Mouse (Mus musculus): ENCODE results near the gene Snap25. TPM values are rescaled to one million over a fixed set of nuclear protein-coding genes. Genes with fewer than 3 reads are reported as not detected.

The Snap25 gene
- polyA plus RNA-seq, 1 experiment from 2014 or later = 0.71 TPM

DNA sequence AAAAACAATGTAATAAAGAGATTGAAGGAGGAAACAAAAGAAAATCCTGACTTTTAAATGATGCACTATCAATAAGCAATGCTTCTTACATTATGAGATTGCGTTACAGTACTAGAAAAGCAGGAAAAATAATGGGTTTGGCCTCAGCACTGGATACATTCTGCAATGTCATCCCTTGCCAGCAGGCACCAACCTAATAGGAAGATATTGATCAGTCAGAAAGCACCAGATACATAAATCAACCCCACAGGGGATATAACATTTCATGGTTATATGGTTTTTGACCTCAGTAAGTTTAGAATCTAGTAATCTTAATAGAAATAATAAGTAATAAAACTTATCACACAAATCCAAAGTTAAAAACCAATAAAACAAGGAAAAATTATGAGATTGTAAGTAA is 3.1 kb downstream of the Snap25 start:
- no peak overlapping the region for H3K9ac ChIP-seq
- H3K4me2 ChIP-seq (replicated peaks) = no peak overlapping the region
- peaks cover 25% of the 10 kb centered on the region for H3K4me1 ChIP-seq
- H3K4me3 ChIP-seq = no peak overlapping the region
- no peaks in the 10 kb centered on the region for H3K9me3 ChIP-seq
- H3K27ac ChIP-seq = no peak overlapping the region
- no peaks in the 10 kb centered on the region for H3K36me3 ChIP-seq
- peaks cover 20% of the 10 kb centered on the region for H3K27me3 ChIP-seq
- no peak for ATAC-seq (ENCODE audit: low FRiP score, low read depth)
- WGBS = 89% methylated on average over 1 of the region's 1 CpGs

DNA sequence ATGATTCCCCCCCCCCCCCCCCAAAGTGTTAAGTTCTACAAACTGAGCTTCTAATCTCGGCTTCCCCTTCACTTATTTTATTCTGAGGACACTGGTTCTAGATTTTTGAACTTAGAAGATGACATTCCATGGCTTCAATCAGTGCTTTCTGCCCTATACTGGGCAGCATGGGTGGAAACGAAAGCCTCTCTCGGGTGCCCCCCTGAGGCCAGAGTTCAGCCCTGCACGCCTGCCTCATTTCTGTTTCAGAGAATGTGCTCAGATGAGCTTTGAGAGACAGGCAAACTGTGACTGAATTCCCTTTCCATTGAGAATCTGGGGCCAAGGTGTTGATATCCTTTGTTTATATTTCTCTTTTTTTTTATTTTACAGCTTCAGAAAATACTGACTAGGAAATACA is 7.0 kb downstream of the Snap25 start:
- H3K27me3 ChIP-seq = no peaks in the 10 kb centered on the region
- H3K36me3 ChIP-seq = no peaks in the 10 kb centered on the region
- no peak overlapping the region for H3K9ac ChIP-seq
- H3K27ac ChIP-seq = no peak overlapping the region
- H3K4me1 ChIP-seq = no peaks in the 10 kb centered on the region
- H3K9me3 ChIP-seq = no peaks in the 10 kb centered on the region
- WGBS = 27% methylated on average over 4 of the region's 4 CpGs
- H3K4me3 ChIP-seq = no peak overlapping the region
- H3K4me2 ChIP-seq (replicated peaks) = no peak overlapping the region
- no peak for ATAC-seq (ENCODE audit: low FRiP score, low read depth)

DNA sequence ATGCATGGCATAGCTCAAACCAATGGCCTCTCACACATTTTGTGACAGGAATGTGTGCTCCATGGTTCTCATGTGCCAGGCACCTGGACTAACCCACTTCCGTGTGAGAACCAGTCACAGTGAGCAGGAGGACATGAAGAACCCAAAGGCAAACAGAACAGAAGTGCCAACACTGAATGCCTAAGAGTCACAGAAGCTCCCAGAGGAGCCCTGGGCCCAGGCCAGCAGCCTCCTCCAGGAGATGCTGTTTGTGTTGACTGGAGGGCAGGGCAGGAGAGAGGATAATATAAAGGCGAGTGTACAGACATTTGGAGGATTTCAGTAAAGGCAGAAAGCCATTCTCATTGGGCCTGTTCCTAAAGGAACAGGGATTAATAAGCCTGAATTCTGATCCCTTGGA is 25.0 kb downstream of the Snap25 start:
- Histone ChIP-seq H3K4me1 (no peaks in the 10 kb centered on the region), H3K4me2 (replicated peaks) (no peak overlapping the region), H3K27ac (no peak overlapping the region), H3K27me3 (no peaks in the 10 kb centered on the region), H3K36me3 (no peaks in the 10 kb centered on the region), H3K9ac (no peak overlapping the region), H3K4me3 (no peak overlapping the region), H3K9me3 (peaks cover 6% of the 10 kb centered on the region; the same call in 1 of the 2 replicates)
- 82% methylated on average over 2 of the region's 2 CpGs for WGBS
- ATAC-seq (ENCODE audit: low FRiP score, low read depth) = no peak

DNA sequence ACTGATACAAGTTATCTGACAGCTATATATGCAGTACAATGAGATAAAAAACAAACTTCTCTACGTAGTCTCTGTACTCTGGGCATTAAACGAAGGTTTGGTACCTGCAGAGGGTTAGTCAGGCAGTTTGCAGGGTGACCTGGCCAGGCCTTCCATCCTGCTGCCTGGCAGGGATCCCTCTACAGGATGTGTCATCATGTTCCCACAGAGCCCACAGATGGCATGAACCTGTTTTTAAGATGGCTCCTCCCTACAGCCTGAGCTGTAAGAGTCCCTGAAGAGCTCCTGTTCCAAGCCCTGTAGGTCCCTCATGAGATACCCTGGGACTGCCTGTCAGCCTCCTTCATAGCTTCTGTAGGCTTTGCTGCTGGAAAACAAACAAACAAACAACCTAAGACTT is 29.0 kb downstream of the Snap25 start:
- no peaks in the 10 kb centered on the region for H3K27me3 ChIP-seq
- no peaks in the 10 kb centered on the region for H3K4me1 ChIP-seq
- H3K36me3 ChIP-seq = no peaks in the 10 kb centered on the region
- no peak overlapping the region for H3K9ac ChIP-seq
- H3K9me3 ChIP-seq = peaks cover 6% of the 10 kb centered on the region; the same call in 1 of the 2 replicates
- no peak for ATAC-seq (ENCODE audit: low FRiP score, low read depth)
- WGBS = 83% methylated on average over 2 of the region's 2 CpGs
- no peak overlapping the region for H3K27ac ChIP-seq
- H3K4me3 ChIP-seq = no peak overlapping the region
- no peak overlapping the region for H3K4me2 ChIP-seq (replicated peaks)

DNA sequence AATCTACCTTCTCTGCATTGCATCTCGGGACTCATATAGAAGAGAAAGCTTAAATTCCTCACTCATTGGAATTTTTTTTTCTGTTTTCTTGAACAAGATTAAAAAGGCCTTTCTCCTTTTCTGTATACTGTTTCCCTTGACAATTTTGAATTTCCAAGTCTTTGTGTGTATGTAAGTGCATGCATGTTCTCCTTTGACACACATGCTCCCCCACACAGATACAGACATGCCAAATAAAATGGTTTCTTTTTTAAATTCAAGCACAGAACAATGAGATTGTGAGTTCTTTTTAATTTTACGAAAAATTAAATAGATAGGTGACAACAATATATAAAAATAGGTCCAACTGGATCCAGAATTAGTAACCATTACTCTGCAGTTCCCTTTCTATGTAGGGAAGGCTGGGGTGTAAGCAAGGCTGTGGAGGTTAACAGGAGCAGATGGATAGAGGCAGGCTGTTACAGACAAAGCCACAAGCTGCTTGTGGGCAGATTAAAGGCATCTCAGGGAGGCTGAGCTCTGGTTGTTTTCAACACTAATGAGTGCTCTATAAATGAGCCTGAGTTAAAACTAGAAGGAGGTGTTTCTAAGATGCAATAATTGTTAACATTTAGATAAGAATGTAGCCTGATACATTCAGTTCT is 31.6 kb downstream of the Snap25 start:
- Histone ChIP-seq H3K36me3 (no peaks in the 10 kb centered on the region), H3K9me3 (peaks cover 3% of the 10 kb centered on the region; the same call in 1 of the 2 replicates), H3K27ac (no peak overlapping the region), H3K4me2 (replicated peaks) (no peak overlapping the region), H3K4me3 (no peak overlapping the region), H3K9ac (no peak overlapping the region), H3K4me1 (no peaks in the 10 kb centered on the region), H3K27me3 (no peaks in the 10 kb centered on the region)
- WGBS = 69% methylated on average over 2 of the region's 2 CpGs
- no peak for ATAC-seq (ENCODE audit: low FRiP score, low read depth)

DNA sequence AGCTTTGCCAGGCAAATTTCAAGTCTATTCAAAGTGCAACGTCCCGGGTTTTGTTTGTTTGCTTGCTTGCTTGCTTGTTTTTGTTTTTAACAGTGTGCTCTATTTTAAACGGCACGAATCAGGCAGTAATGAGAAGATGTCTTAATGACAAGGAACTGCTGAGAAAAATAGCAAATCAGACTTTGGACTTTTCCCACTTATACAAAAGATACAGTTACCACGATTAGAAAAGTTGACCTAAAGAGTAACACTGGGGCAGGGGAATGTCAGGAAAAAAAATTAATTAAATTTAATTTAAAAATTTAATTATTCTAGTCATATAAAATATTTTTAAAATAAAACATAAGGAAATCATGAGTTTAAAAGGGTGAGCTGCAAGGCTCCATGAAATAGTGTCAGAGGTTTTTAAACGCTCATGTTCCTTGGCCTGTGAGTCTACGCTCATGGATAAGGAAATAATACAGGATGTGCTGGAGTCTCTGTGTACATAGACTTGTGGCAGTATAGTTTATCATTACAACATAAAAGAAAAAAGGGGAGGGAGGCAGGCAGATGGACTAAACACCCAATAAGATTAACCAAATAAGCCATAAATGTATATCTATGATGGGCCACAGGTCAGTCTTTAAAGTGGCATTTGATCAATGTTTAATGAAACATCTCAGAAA is 32.2 kb downstream of the Snap25 start:
- no peaks in the 10 kb centered on the region for H3K4me1 ChIP-seq
- no peaks in the 10 kb centered on the region for H3K27me3 ChIP-seq
- H3K27ac ChIP-seq = no peak overlapping the region
- H3K4me2 ChIP-seq (replicated peaks) = no peak overlapping the region
- 36% methylated on average over 7 of the region's 7 CpGs for WGBS
- no peak overlapping the region for H3K4me3 ChIP-seq
- ATAC-seq (ENCODE audit: low FRiP score, low read depth) = no peak
- H3K36me3 ChIP-seq = no peaks in the 10 kb centered on the region
- H3K9me3 ChIP-seq = no peaks in the 10 kb centered on the region
- no peak overlapping the region for H3K9ac ChIP-seq

DNA sequence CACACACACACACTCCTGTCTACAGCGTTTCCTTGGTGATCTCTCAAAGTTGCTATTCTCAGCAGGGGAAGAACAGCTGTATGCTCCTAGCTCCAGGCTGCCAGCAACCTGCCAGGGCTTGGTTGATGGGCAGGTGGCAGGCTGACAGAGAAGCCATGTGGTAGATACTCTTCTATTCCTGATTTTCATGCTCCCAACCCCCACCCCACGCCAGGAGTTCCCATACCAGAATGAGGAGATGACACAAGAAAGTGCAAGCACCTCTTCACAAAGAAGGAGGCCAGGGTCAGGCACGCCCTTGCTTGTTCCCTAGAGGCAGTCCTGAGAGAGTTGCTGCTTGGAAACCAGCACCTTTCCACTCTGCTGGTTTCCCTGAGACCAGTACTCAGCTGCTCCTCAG is 40.4 kb downstream of the Snap25 start:
- WGBS = 25% methylated on average over 3 of the region's 3 CpGs
- Histone ChIP-seq H3K36me3 (no peaks in the 10 kb centered on the region), H3K4me2 (replicated peaks) (no peak overlapping the region), H3K4me1 (no peaks in the 10 kb centered on the region), H3K4me3 (no peak overlapping the region), H3K27ac (no peak overlapping the region), H3K9me3 (no peaks in the 10 kb centered on the region), H3K9ac (no peak overlapping the region), H3K27me3 (no peaks in the 10 kb centered on the region)
- ATAC-seq (ENCODE audit: low FRiP score, low read depth) = no peak; the same call in 1 of the 2 replicates

DNA sequence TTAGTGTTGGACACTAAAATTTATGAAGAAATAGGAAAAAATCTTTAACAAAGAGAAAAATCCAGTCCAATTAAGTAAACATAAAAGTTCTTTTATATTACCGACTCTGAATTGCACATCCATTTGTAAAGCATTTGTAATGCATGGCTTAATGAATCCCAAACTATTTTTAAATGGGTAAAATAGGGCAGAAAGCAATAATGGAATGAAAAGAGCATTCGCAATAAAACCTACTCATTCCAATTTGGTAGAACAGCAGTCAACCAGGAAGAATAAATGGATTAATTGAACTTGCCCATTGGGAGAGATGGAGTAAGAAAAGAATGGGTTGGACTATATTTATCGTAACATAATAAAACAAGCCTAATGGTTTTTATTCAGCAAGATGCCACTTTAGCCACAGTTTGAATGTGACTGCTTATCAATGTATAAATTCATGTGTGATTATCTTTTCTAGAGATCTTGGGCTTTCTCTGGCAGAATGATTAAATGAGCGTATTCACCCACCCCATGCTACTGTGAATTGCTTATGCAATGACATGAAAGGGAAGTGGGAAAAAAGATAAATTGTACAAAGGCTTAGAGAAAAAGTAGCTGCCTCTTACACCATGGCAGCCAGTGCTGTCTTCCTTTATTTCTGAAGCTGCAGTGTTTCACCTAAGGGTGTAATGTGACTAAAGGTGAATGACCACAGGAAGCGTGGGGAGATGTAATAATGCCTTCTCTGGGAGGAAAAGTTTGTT is 45.7 kb downstream of the Snap25 start:
- no peak for ATAC-seq (ENCODE audit: low FRiP score, low read depth)

DNA sequence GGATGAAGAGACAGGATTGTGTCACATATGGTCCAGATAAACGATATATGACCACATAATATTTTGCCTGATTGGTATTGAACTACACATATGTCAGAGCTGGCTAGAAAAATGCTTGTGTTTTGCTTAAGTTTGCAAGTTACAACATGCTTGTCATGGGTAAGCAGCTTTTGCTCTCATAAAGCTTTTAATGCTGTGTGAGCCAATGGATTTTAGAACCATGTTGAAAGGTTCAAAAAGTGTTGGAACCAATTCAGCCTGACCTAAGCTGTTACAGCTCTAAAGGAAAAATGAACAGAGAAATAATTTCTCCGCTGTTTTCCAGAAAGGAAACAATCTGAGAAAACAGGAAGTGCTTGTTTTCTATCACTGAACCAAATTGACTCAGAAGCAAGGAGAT is 64.9 kb downstream of the Snap25 start:
- H3K9me3 ChIP-seq = no peaks in the 10 kb centered on the region
- no peak overlapping the region for H3K4me2 ChIP-seq (replicated peaks)
- no peaks in the 10 kb centered on the region for H3K4me1 ChIP-seq
- 73% methylated on average over 2 of the region's 2 CpGs for WGBS
- no peaks in the 10 kb centered on the region for H3K27me3 ChIP-seq
- H3K9ac ChIP-seq = no peak overlapping the region
- no peak overlapping the region for H3K27ac ChIP-seq
- no peaks in the 10 kb centered on the region for H3K36me3 ChIP-seq
- H3K4me3 ChIP-seq = no peak overlapping the region
- no peak for ATAC-seq (ENCODE audit: low FRiP score, low read depth)

More for the DNA sequence above, 45.7 kb downstream of the Snap25 start:
- Histone ChIP-seq H3K27me3 (no peaks in the 10 kb centered on the region), H3K9ac (no peak overlapping the region), H3K4me1 (no peaks in the 10 kb centered on the region), H3K4me2 (replicated peaks) (no peak overlapping the region), H3K4me3 (no peak overlapping the region), H3K27ac (no peak overlapping the region), H3K36me3 (no peaks in the 10 kb centered on the region), H3K9me3 (no peaks in the 10 kb centered on the region)
- 89% methylated on average over 5 of the region's 5 CpGs for WGBS

DNA sequence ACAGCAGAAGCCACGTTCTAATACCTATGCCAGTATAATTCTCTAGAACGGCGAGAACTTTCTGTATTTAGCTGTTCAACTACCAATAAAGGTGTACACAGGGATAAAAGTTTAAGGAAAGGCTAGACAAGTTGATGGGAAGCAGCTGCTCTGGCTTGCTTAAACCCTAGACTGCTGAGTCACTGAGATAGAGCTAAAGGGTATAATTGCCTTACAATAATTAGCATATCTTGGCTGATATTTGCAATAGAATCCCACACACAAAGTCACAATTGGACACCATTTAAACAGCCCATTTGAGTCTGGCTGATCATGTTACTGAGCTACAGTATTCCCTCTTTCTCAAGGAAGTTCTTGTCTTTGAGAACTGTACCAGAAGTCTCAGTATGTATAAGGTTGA is 65.4 kb downstream of the Snap25 start:
- Histone ChIP-seq H3K4me2 (replicated peaks) (no peak overlapping the region), H3K4me3 (no peak overlapping the region), H3K9ac (no peak overlapping the region), H3K9me3 (no peaks in the 10 kb centered on the region), H3K4me1 (no peaks in the 10 kb centered on the region), H3K27me3 (no peaks in the 10 kb centered on the region), H3K36me3 (no peaks in the 10 kb centered on the region), H3K27ac (no peak overlapping the region)
- 71% methylated on average over 3 of the region's 3 CpGs for WGBS
- ATAC-seq (ENCODE audit: low FRiP score, low read depth) = no peak

DNA sequence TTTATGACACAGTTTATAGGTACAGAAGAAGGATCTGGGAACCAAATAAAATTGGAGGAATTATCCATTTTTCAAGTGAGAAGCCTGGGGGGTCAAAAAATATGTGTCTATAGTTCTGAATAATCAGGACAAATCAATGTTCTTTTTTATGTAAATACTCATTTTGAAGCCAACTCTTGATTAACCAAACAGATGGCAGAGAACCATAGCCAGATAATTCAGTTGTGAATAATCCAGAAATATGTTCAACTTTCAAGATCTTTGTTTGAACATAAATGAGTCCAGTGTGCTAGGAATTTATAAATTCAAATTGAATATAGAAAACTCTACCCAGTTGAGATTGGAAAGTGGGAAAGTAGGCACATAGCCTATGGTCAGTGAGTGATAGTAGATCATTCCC is 67.0 kb downstream of the Snap25 start:
- Histone ChIP-seq H3K9me3 (no peaks in the 10 kb centered on the region), H3K9ac (no peak overlapping the region), H3K4me1 (no peaks in the 10 kb centered on the region), H3K4me2 (replicated peaks) (no peak overlapping the region), H3K4me3 (no peak overlapping the region), H3K36me3 (no peaks in the 10 kb centered on the region), H3K27ac (no peak overlapping the region), H3K27me3 (no peaks in the 10 kb centered on the region)
- ATAC-seq (ENCODE audit: low FRiP score, low read depth) = no peak

DNA sequence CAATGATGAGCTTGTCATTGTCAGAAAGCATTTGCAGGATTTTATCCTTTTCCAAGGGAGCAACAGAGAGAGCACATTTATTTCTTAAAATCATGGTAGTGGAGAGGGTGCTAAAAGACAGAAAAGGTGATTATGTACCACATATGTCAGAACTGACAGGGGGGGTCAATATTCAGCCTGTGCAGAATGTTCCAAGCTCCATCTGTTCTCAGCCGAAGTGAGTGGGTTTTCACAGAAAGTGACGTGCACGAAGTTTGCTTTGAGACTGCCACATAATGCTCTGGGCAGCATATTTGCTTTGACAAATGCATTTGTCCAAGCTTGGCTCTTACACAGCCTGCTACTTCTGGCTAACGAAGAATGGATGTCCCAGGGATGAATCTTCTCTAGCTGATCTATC is 71.1 kb downstream of the Snap25 start:
- Histone ChIP-seq H3K27me3 (no peaks in the 10 kb centered on the region), H3K4me3 (no peak overlapping the region), H3K27ac (no peak overlapping the region), H3K9ac (no peak overlapping the region), H3K9me3 (no peaks in the 10 kb centered on the region), H3K4me1 (no peaks in the 10 kb centered on the region), H3K4me2 (replicated peaks) (no peak overlapping the region), H3K36me3 (no peaks in the 10 kb centered on the region)
- WGBS = 74% methylated on average over 4 of the region's 4 CpGs
- ATAC-seq (ENCODE audit: low FRiP score, low read depth) = no peak

Measured in limb, embryonic 13.5 days (tissue).